17 mouse cellular contexts compared by ENCODE assay signal in genomic region chr7:133205704-133206103, GRCm38 (mm10).
A peak's percentile ranks its signal among the peaks of the same experiment; 100 is the strongest.
DNase-seq lines count a peak whose midpoint lies in the region; ATAC-seq lines count a peak whose summit lies in the region.
"Had no signal": no experiment of that assay in that cellular context is flagged by ENCODE, and none has a peak within 500 bp of the region (broad histone marks: within the 10 kb centered on the region; RNA-seq: fewer than 3 reads in every experiment).

No protein-coding gene starts in this region.

- H3K36me3 ChIP-seq in forebrain, embryonic 14.5 days (ENCODE audit: control insufficient read depth, insufficient read depth, low read length), result no peaks in the 10 kb centered on the region
- no peaks in the 10 kb centered on the region for H3K36me3 ChIP-seq in forebrain, embryonic 15.5 days
- no peaks in the 10 kb centered on the region for H3K36me3 ChIP-seq in kidney, embryonic 15.5 days
- H3K36me3 ChIP-seq in kidney, embryonic 16.5 days (ENCODE audit: insufficient read depth, low read length), result no peaks in the 10 kb centered on the region
- H3K36me3 ChIP-seq in intestine, embryonic 15.5 days, result no peaks in the 10 kb centered on the region
- H3K36me3 ChIP-seq: embryonic facial prominence, embryonic 13.5 days; limb, embryonic 15.5 days; neural tube, embryonic 15.5 days had no signal

- H3K4me1 ChIP-seq in forebrain, embryonic 14.5 days (ENCODE audit: control insufficient read depth, insufficient read depth, low read length), result no peaks in the 10 kb centered on the region
- H3K4me1 ChIP-seq in forebrain, embryonic 15.5 days, result peaks cover 8% of the 10 kb centered on the region
- peaks cover 24% of the 10 kb centered on the region for H3K4me1 ChIP-seq in kidney, embryonic 15.5 days
- peaks cover 11% of the 10 kb centered on the region; the same call in 1 of the 2 replicates for H3K4me1 ChIP-seq in kidney, embryonic 16.5 days (ENCODE audit: insufficient read depth, low read length)
- 0 out of 2 replicates have a peak, but pooled peaks cover 2% of the 10 kb centered on the region for H3K4me1 ChIP-seq in intestine, embryonic 15.5 days (replicated peaks)

- H3K27ac ChIP-seq in forebrain, embryonic 14.5 days (ENCODE audit: low read depth, low read length), result no peak overlapping the region
- no peak overlapping the region for H3K27ac ChIP-seq in forebrain, embryonic 15.5 days (replicated peaks)
- H3K27ac ChIP-seq in kidney, embryonic 15.5 days, result no peak overlapping the region
- no peak overlapping the region for H3K27ac ChIP-seq in kidney, embryonic 16.5 days (ENCODE audit: low read length)
- H3K27ac ChIP-seq in intestine, embryonic 15.5 days, result no peak overlapping the region
- H3K27ac ChIP-seq: embryonic facial prominence, embryonic 13.5 days; limb, embryonic 15.5 days; neural tube, embryonic 15.5 days had no signal

- H3K9ac ChIP-seq in forebrain, embryonic 14.5 days (ENCODE audit: low read length), result no peak overlapping the region
- H3K9ac ChIP-seq in forebrain, embryonic 15.5 days (replicated peaks), result no peak overlapping the region
- H3K9ac ChIP-seq in kidney, embryonic 15.5 days, result no peak overlapping the region
- no peak overlapping the region for H3K9ac ChIP-seq in kidney, embryonic 16.5 days (replicated peaks; ENCODE audit: low read length)
- no peak overlapping the region for H3K9ac ChIP-seq in intestine, embryonic 15.5 days
- H3K9ac ChIP-seq: embryonic facial prominence, embryonic 13.5 days; limb, embryonic 15.5 days; neural tube, embryonic 15.5 days had no signal

- DNase-seq in forebrain, embryonic 14.5 days (ENCODE audit: low spot score), result peak; percentile 64
- DNase-seq in MEL-GATA-1-ER (ENCODE audit: extremely low read depth, low read depth), result peak; percentile 36
- DNase-seq in thymus, adult 18-20 months, result no peak
- DNase-seq: adrenal gland, postnatal 25 days; B cell, adult 2 months; cerebellum, adult 11 months; gastrocnemius, postnatal 36 days had no signal

- H3K4me3 ChIP-seq in forebrain, embryonic 14.5 days (ENCODE audit: low read depth, low read length), result no peak overlapping the region
- H3K4me3 ChIP-seq in forebrain, embryonic 15.5 days, result no peak overlapping the region
- no peak overlapping the region for H3K4me3 ChIP-seq in kidney, embryonic 15.5 days (replicated peaks)
- H3K4me3 ChIP-seq in kidney, embryonic 16.5 days (ENCODE audit: low read length), result no peak overlapping the region
- H3K4me3 ChIP-seq in intestine, embryonic 15.5 days (replicated peaks), result no peak overlapping the region
- H3K4me3 ChIP-seq: embryonic facial prominence, embryonic 13.5 days; limb, embryonic 15.5 days; neural tube, embryonic 15.5 days had no signal

- H3K27me3 ChIP-seq in forebrain, embryonic 14.5 days (replicated peaks; ENCODE audit: control insufficient read depth, insufficient read depth, low read length), result no peaks in the 10 kb centered on the region
- H3K27me3 ChIP-seq in forebrain, embryonic 15.5 days, result no peaks in the 10 kb centered on the region
- 0 out of 2 replicates have a peak, but pooled peaks cover 5% of the 10 kb centered on the region for H3K27me3 ChIP-seq in kidney, embryonic 15.5 days
- H3K27me3 ChIP-seq in kidney, embryonic 16.5 days (ENCODE audit: insufficient read depth, low read length), result no peaks in the 10 kb centered on the region
- H3K27me3 ChIP-seq in intestine, embryonic 15.5 days (replicated peaks), result no peaks in the 10 kb centered on the region
- H3K27me3 ChIP-seq: embryonic facial prominence, embryonic 13.5 days; neural tube, embryonic 15.5 days had no signal

- no peak for ATAC-seq in forebrain, embryonic 14.5 days
- no peak for ATAC-seq in forebrain, embryonic 15.5 days (replicated peaks)
- no peak for ATAC-seq in kidney, embryonic 15.5 days (replicated peaks; ENCODE audit: low FRiP score)
- no peak for ATAC-seq in kidney, embryonic 16.5 days (ENCODE audit: low FRiP score, low TSS enrichment)
- peak; percentile 28; the same call in 1 of the 2 replicates for ATAC-seq in intestine, embryonic 15.5 days
- no peak for ATAC-seq in frontal cortex, adult (ENCODE audit: low TSS enrichment)
- ATAC-seq: forebrain, embryonic 16.5 days; inflammation-experienced regulatory T-cells, adult 6 months had no signal

- H3K4me2 ChIP-seq in forebrain, embryonic 14.5 days (ENCODE audit: low read length), result no peak overlapping the region
- no peak overlapping the region for H3K4me2 ChIP-seq in forebrain, embryonic 15.5 days (replicated peaks)
- 0 out of 2 replicates have a peak overlapping the region, but pooled peaks have one; percentile 1 for H3K4me2 ChIP-seq in kidney, embryonic 15.5 days
- no peak overlapping the region; the same call in 1 of the 2 replicates for H3K4me2 ChIP-seq in kidney, embryonic 16.5 days (replicated peaks; ENCODE audit: low read depth, low read length)
- H3K4me2 ChIP-seq in intestine, embryonic 15.5 days (replicated peaks), result 0 out of 2 replicates have a peak overlapping the region, but pooled peaks have one; percentile 12
- H3K4me2 ChIP-seq: embryonic facial prominence, embryonic 13.5 days; limb, embryonic 15.5 days; neural tube, embryonic 15.5 days had no signal

- WGBS in forebrain, embryonic 14.5 days, result 9% methylated on average over 7 of the region's 7 CpGs
- 12% methylated on average over 7 of the region's 7 CpGs for WGBS in forebrain, embryonic 15.5 days
- WGBS in kidney, embryonic 15.5 days, result 9% methylated on average over 7 of the region's 7 CpGs
- WGBS in kidney, embryonic 16.5 days, result 11% methylated on average over 7 of the region's 7 CpGs
- 18% methylated on average over 7 of the region's 7 CpGs for WGBS in intestine, embryonic 15.5 days

- H3K9me3 ChIP-seq in forebrain, embryonic 14.5 days (replicated peaks; ENCODE audit: control insufficient read depth, low read length), result no peaks in the 10 kb centered on the region
- no peaks in the 10 kb centered on the region for H3K9me3 ChIP-seq in forebrain, embryonic 15.5 days
- H3K9me3 ChIP-seq in kidney, embryonic 15.5 days (replicated peaks), result no peaks in the 10 kb centered on the region
- no peaks in the 10 kb centered on the region for H3K9me3 ChIP-seq in kidney, embryonic 16.5 days (ENCODE audit: low read length)
- H3K9me3 ChIP-seq in intestine, embryonic 15.5 days, result no peaks in the 10 kb centered on the region
- H3K9me3 ChIP-seq: embryonic facial prominence, embryonic 13.5 days; limb, embryonic 15.5 days; neural tube, embryonic 15.5 days had no signal

Comparison
In these comparisons a context has a peak if more than half of its experiments do, and no peak if none do; other contexts are left out.
1. H3K4me2 ChIP-seq: peak in kidney, embryonic 15.5 days (single experiment) and intestine, embryonic 15.5 days (single experiment); none in forebrain, embryonic 14.5 days (single experiment), forebrain, embryonic 15.5 days (single experiment) and kidney, embryonic 16.5 days (single experiment).
2. DNase-seq: peak in forebrain, embryonic 14.5 days (single experiment) and MEL-GATA-1-ER (single experiment); none in thymus, adult 18-20 months (0 of 2).